Mouse (Mus musculus) hindbrain, postnatal 0 days (tissue): ENCODE measurements at regions not wholly inside any gene's neighbourhood (a gene's known extent, or its start where the extent isn't known, plus 50 kb on each side); places are given as distances from the start of the nearest gene placed in this dataset.
A peak's percentile ranks its signal among the peaks of the same experiment; 100 is the strongest.
"Not testable (repeated sequence)": the region's sequence is repeated elsewhere in the genome, so short reads cannot be mapped to it uniquely, and the experiment has no call there.

Experiments
- ATAC-seq: fragments of 200-750 bp; cut with Nextera tagmentation; 2 replicates; pipeline ENCODE4 v1.8.0; 2017; ENCODE audit warnings: mild to moderate bottlenecking, moderate TSS enrichment, moderate library complexity
- DNase-seq: peaks from one replicate; pipeline ENCODE4 v3.0.0-alpha.2; 2015; ENCODE audit warnings: low spot score
- H3K27ac ChIP-seq: fragments of 300-500 bp; sonication (generic); 2 replicates; pipeline ENCODE4 v1.5.1; 2014; ENCODE audit warnings: mild to moderate bottlenecking
- H3K27me3 ChIP-seq: fragments of 300-500 bp; sonication (generic); 2 replicates; pipeline ENCODE4 v1.6.1; 2014; ENCODE audit warnings: low read length, mixed read lengths; ENCODE audit not compliant: insufficient read depth
- H3K36me3 ChIP-seq: fragments of 300-500 bp; sonication (generic); 2 replicates; pipeline ENCODE4 v1.6.1; 2014; ENCODE audit warnings: low read length, mixed read lengths; ENCODE audit not compliant: insufficient read depth
- H3K4me1 ChIP-seq: fragments of 300-500 bp; sonication (generic); 2 replicates; pipeline ENCODE4 v1.6.1; 2014; ENCODE audit warnings: antibody characterized with exemption, low read length, mixed read lengths; ENCODE audit not compliant: insufficient read depth
- H3K4me2 ChIP-seq: fragments of 300-500 bp; sonication (generic); 2 replicates; pipeline ENCODE4 v1.6.1; 2014; ENCODE audit warnings: low read depth, mild to moderate bottlenecking, low read length, moderate library complexity, mixed read lengths
- H3K4me3 ChIP-seq: fragments of 300-500 bp; sonication (generic); 2 replicates; pipeline ENCODE4 v1.5.1; 2014; ENCODE audit warnings: low read length
- H3K9ac ChIP-seq: fragments of 300-500 bp; sonication (generic); replicated peaks from 2 replicates; pipeline ENCODE4 v1.6.1; 2014; ENCODE audit warnings: mild to moderate bottlenecking, low read length, moderate library complexity, mixed read lengths
- H3K9me3 ChIP-seq: fragments of 300-500 bp; sonication (generic); 2 replicates; pipeline ENCODE4 v1.6.1; 2016; ENCODE audit warnings: low read length, mixed read lengths
- CTCF ChIP-seq: IDR thresholded peaks from 2 replicates; pipeline ENCODE4 v1.5.1; 2016; ENCODE audit warnings: antibody characterized with exemption, control low read depth, low read depth
- WGBS: fragments of 180-500 bp; shearing (Covaris S2); extraction: QIAGEN DNeasy Blood & Tissue Kit; methylation state at CpG from one replicate; pipeline ENCODE4 v1.1.7; 2014; 5-methylcytosine and 5-hydroxymethylcytosine counted together

- Histone ChIP-seq H3K27ac (peak overlapping the region; percentile 66), H3K4me2 (peak overlapping the region; percentile 53), H3K9ac (peak overlapping the region; percentile 41; the same call in 1 of the 2 replicates), H3K4me3 (peak overlapping the region; percentile 49)
- peak; percentile 100 for ATAC-seq
- not testable (repeated sequence) for H3K9me3 ChIP-seq, H3K36me3 ChIP-seq, H3K4me1 ChIP-seq, H3K27me3 ChIP-seq
- 4% methylated on average over 16 of the region's 16 CpGs for WGBS
- DNase-seq, result peak; percentile 93
- 0 out of 2 replicates have a peak, but pooled peaks have one; percentile 5 for TF ChIP-seq CTCF
Measured at GRCm38 (mm10) chr17:17004632-17005265, 59.2 kb upstream of the Zfp960 start.

- ATAC-seq, H3K27me3 ChIP-seq, H3K36me3 ChIP-seq, H3K9me3 ChIP-seq, H3K4me1 ChIP-seq: not testable (repeated sequence)
- Histone ChIP-seq H3K4me2 (peak overlapping the region; percentile 53), H3K27ac (peak overlapping the region; percentile 66), H3K4me3 (peak overlapping the region; percentile 49), H3K9ac (peak overlapping the region; percentile 41; the same call in 1 of the 2 replicates)
- 10% methylated on average over 11 of the region's 11 CpGs for WGBS
- peak; percentile 51 for DNase-seq
Measured at GRCm38 (mm10) chr17:17005267-17005666, 58.6 kb upstream of the Zfp960 start.
